Mouse (Mus musculus) G1E-ER4 (cell line): ENCODE results near the gene Cfap206. TPM values are rescaled to one million over a fixed set of nuclear protein-coding genes. Genes with fewer than 3 reads are reported as not detected.

Experiments
- GATA1 ChIP-seq: IDR thresholded peaks from one replicate; pipeline ENCODE4 v1.8.0; 2012; ENCODE audit warnings: low read length, inconsistent platforms
- polyA plus RNA-seq: library from polyadenylated mRNA; stranded (reverse); fragments of >175 nt; gene quantifications from 2 replicates; pipeline ENCODE4 v1.2.3, GENCODE M21; 2012

The Cfap206 gene
- polyA plus RNA-seq, 1 experiment = not detected

- TF ChIP-seq GATA1 = no peak
Observed at GRCm38 (mm10) chr4:34701528-34701927, 28.5 kb downstream of the Cfap206 start.

- TF ChIP-seq GATA1 = no peak
Observed at GRCm38 (mm10) chr4:34688021-34688420, 42.0 kb downstream of the Cfap206 start.

- no peak for TF ChIP-seq GATA1
Observed at GRCm38 (mm10) chr4:34686874-34687567, 43.0 kb downstream of the Cfap206 start, which contains the start of gene Slc35a1. TSS of gene Slc35a1 (minus strand) at chr4:34687438.

- TF ChIP-seq GATA1 = no peak
Observed at GRCm38 (mm10) chr4:34680530-34680929, 49.5 kb downstream of the Cfap206 start.

- TF ChIP-seq GATA1 = no peak
Observed at GRCm38 (mm10) chr4:34673721-34674120, 56.3 kb downstream of the Cfap206 start.

- no peak for TF ChIP-seq GATA1
Observed at GRCm38 (mm10) chr4:34667923-34668322, 62.1 kb downstream of the Cfap206 start.

GRCm38 (mm10) chr4:34661927-34662326 is 68.1 kb downstream of the Cfap206 start:
- no peak for TF ChIP-seq GATA1

GRCm38 (mm10) chr4:34661514-34661913 is 68.5 kb downstream of the Cfap206 start:
- no peak for TF ChIP-seq GATA1

GRCm38 (mm10) chr4:34659012-34659411 is 71.0 kb downstream of the Cfap206 start:
- no peak for TF ChIP-seq GATA1

GRCm38 (mm10) chr4:34656101-34656500 is 73.9 kb downstream of the Cfap206 start:
- no peak for TF ChIP-seq GATA1

- no peak for TF ChIP-seq GATA1
Observed at GRCm38 (mm10) chr4:34653179-34653578, 76.8 kb downstream of the Cfap206 start.

GRCm38 (mm10) chr4:34644779-34645178 is 85.2 kb downstream of the Cfap206 start:
- no peak for TF ChIP-seq GATA1

GRCm38 (mm10) chr4:34640731-34641130 is 89.3 kb downstream of the Cfap206 start:
- TF ChIP-seq GATA1 = no peak

- TF ChIP-seq GATA1 = no peak
Observed at GRCm38 (mm10) chr4:34639745-34640364, 90.2 kb downstream of the Cfap206 start.

Other genes starting within 250 kb of the Cfap206 start
- gene Akirin2, start 179.3 kb downstream of the Cfap206 start, polyA plus RNA-seq = 87.6 and 108 TPM in 2 replicates
- 2.6 and 3.9 TPM in 2 replicates for gene Orc3, start 115.3 kb downstream of the Cfap206 start, polyA plus RNA-seq
- gene Rars2, start 115.2 kb downstream of the Cfap206 start, polyA plus RNA-seq = 3.5 and 3.8 TPM in 2 replicates
- 2.6 and 2.9 TPM in 2 replicates for gene Slc35a1, start 42.8 kb downstream of the Cfap206 start, polyA plus RNA-seq
- not detected in 2 replicates for gene Gm136, start 26.1 kb upstream of the Cfap206 start, polyA plus RNA-seq
- gene Smim8, start 48.2 kb upstream of the Cfap206 start, polyA plus RNA-seq = 13.8 and 19.8 TPM in 2 replicates
- gene Zfp292, start 152.8 kb upstream of the Cfap206 start, polyA plus RNA-seq = 1.6 and 2.7 TPM in 2 replicates
- gene Cga, start 163.6 kb upstream of the Cfap206 start, polyA plus RNA-seq = not detected in 2 replicates